Mouse (Mus musculus) embryonic facial prominence, embryonic 11.5 days (tissue): ENCODE data around the gene Ephb1. TPM values are rescaled to one million over a fixed set of nuclear protein-coding genes. Genes with fewer than 3 reads are reported as not detected.

Source experiments
- ATAC-seq: fragments of 200-750 bp; cut with Nextera tagmentation; replicated peaks from 2 replicates; pipeline ENCODE4 v1.8.0; 2017; ENCODE audit warnings: low read depth; ENCODE audit not compliant: insufficient number of reproducible peaks, low FRiP score, low TSS enrichment
- DNase-seq: peaks from one replicate; pipeline ENCODE4 v3.0.0-alpha.2; 2015; ENCODE audit warnings: low spot score
- H3K27ac ChIP-seq: fragments of 300-500 bp; sonication (generic); replicated peaks from 2 replicates; pipeline ENCODE4 v1.5.1; 2014; ENCODE audit warnings: mild to moderate bottlenecking, low read depth, low read length, control low read depth
- H3K27me3 ChIP-seq: fragments of 300-500 bp; sonication (generic); 2 replicates; pipeline ENCODE4 v1.6.1; 2014; ENCODE audit warnings: mild to moderate bottlenecking, low read length, moderate library complexity, mixed read lengths; ENCODE audit not compliant: control insufficient read depth, insufficient read depth
- H3K36me3 ChIP-seq: fragments of 300-500 bp; sonication (generic); replicated peaks from 2 replicates; pipeline ENCODE4 v1.6.1; 2014; ENCODE audit warnings: low read depth, mild to moderate bottlenecking, low read length, moderate library complexity, mixed read lengths; ENCODE audit not compliant: control insufficient read depth, insufficient read depth
- H3K4me1 ChIP-seq: fragments of 300-500 bp; sonication (generic); 2 replicates; pipeline ENCODE4 v1.6.1; 2014; ENCODE audit warnings: low read length, mixed read lengths; ENCODE audit not compliant: control insufficient read depth, insufficient read depth
- H3K4me2 ChIP-seq: fragments of 300-500 bp; sonication (generic); 2 replicates; pipeline ENCODE4 v1.6.1; 2014; ENCODE audit warnings: low read depth, mild to moderate bottlenecking, control low read depth, low read length, moderate library complexity
- H3K4me3 ChIP-seq: fragments of 300-500 bp; sonication (generic); 2 replicates; pipeline ENCODE4 v1.5.1; 2014; ENCODE audit warnings: low read depth, low read length, control low read depth
- H3K9ac ChIP-seq: fragments of 300-500 bp; sonication (generic); replicated peaks from 2 replicates; pipeline ENCODE4 v1.6.1; 2014; ENCODE audit warnings: mild to moderate bottlenecking, control low read depth, low read length
- H3K9me3 ChIP-seq: fragments of 300-500 bp; sonication (generic); replicated peaks from 2 replicates; pipeline ENCODE4 v1.6.1; 2016; ENCODE audit warnings: mild to moderate bottlenecking, low read length, inconsistent platforms, mixed read lengths; ENCODE audit not compliant: control insufficient read depth
- WGBS: fragments of 180-500 bp; shearing (Covaris S2); extraction: QIAGEN DNeasy Blood & Tissue Kit; methylation state at CpG from one replicate; pipeline ENCODE4 v1.1.7; 2014; 5-methylcytosine and 5-hydroxymethylcytosine counted together
- polyA plus RNA-seq: library from polyadenylated mRNA; unstranded; fragments of >200 nt; fragmentation: Nextera tagmentation; extraction: Ambion mirVana; gene quantifications from 2 replicates; pipeline ENCODE4 v1.2.1, GENCODE M21; 2014

Ephb1 gene
- polyA plus RNA-seq, 1 experiment from 2014 or later: 6.6 TPM

DNA sequence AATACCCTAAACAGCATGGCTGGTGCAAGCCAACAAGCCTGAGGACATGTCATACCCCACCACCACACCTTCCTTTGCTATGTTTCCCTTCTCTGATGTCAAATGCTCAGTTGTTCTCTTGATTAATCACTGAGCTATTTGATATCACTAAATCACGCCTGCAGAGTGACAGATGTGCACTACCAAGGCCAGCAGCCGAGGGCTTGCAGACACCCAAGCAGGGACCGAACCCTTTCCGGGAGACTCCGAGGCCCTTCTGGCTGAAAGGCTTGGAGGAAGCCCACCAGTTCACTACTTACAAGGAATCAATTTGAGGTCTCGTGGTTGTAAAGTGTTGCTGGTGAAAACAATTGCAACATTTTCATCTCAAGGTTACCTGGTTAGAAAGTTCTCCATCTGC is 3.5 kb upstream of the Ephb1 start:
- Histone ChIP-seq H3K4me3 (no peak overlapping the region), H3K27me3 (peaks cover 12% of the 10 kb centered on the region), H3K4me2 (no peak overlapping the region), H3K27ac (no peak overlapping the region), H3K36me3 (no peaks in the 10 kb centered on the region), H3K9me3 (no peaks in the 10 kb centered on the region), H3K9ac (no peak overlapping the region), H3K4me1 (peaks cover 3% of the 10 kb centered on the region; the same call in 1 of the 2 replicates)
- 82% methylated on average over 6 of the region's 6 CpGs for WGBS
- ATAC-seq (no peak), DNase-seq (no peak)

DNA sequence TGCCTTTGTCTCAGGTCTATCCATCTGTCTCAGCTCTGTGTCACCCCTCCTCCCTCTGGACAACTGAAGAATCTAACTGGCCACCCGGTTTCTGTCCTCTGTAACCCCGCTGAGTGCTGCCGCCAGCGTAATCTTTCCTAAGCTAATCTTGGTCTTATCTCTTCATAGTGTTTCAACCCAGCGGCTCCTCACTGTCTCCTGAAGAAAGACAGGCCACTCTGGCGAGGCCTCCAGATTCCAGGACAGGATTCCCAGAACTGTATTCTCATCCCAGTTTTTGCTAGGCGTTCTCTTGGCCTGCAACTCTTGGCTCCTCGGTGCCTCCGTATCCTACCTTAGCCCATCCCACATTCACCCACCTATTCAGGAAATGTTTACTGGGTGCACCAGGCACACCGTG is 2.0 kb upstream of the Ephb1 start:
- no peak for ATAC-seq
- WGBS: 77% methylated on average over 10 of the region's 10 CpGs
- Histone ChIP-seq H3K4me2 (no peak overlapping the region), H3K4me1 (peaks cover 3% of the 10 kb centered on the region; the same call in 1 of the 2 replicates), H3K27ac (no peak overlapping the region), H3K27me3 (peaks cover 27% of the 10 kb centered on the region), H3K4me3 (no peak overlapping the region), H3K36me3 (no peaks in the 10 kb centered on the region), H3K9ac (no peak overlapping the region), H3K9me3 (no peaks in the 10 kb centered on the region)
- DNase-seq: no peak

DNA sequence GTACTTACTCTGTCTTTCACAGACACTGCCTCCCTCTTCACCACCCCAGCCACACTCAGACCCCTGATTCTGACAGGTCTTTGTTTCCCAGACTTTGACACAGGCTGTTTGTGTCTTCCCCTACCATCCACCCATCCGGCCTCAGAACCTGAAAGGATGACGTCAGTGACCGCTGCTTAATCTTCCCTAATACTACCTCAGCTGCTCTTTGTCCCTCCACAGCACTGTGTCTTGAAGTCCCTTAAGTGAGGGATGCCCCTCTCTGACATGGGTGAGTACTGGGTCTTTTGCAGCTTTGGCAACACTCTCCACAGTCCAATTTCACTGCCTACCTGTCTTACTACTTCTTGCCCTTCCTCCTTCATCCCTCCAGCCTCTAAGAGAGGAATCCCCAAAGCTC is 1.2 kb upstream of the Ephb1 start:
- Histone ChIP-seq H3K27me3 (peaks cover 33% of the 10 kb centered on the region), H3K4me1 (peaks cover 3% of the 10 kb centered on the region; the same call in 1 of the 2 replicates), H3K36me3 (no peaks in the 10 kb centered on the region), H3K4me3 (no peak overlapping the region), H3K9me3 (no peaks in the 10 kb centered on the region), H3K9ac (no peak overlapping the region; the same call in 1 of the 2 replicates), H3K27ac (no peak overlapping the region), H3K4me2 (no peak overlapping the region)
- WGBS: 49% methylated on average over 3 of the region's 3 CpGs
- ATAC-seq: no peak
- no peak for DNase-seq

- Histone ChIP-seq H3K36me3 (no peaks in the 10 kb centered on the region), H3K27me3 (peaks cover 43% of the 10 kb centered on the region), H3K9me3 (no peaks in the 10 kb centered on the region), H3K4me3 (peak overlapping the region; percentile 59), H3K27ac (no peak overlapping the region), H3K9ac (peak overlapping the region; percentile 66), H3K4me2 (peak overlapping the region; percentile 98), H3K4me1 (peaks cover 3% of the 10 kb centered on the region; the same call in 1 of the 2 replicates)
- ATAC-seq: peak; percentile 37; the same call in 1 of the 2 replicates
- peak; percentile 36 for DNase-seq
- under 1% methylated on average over 65 of the region's 70 CpGs for WGBS
Measured at GRCm38 (mm10) chr9:102353636-102354491, 629 bp downstream of the Ephb1 start.

GRCm38 (mm10) chr9:102353056-102353635 is 1.3 kb downstream of the Ephb1 start:
- Histone ChIP-seq H3K4me1 (peaks cover 3% of the 10 kb centered on the region; the same call in 1 of the 2 replicates), H3K27me3 (peaks cover 43% of the 10 kb centered on the region), H3K9me3 (no peaks in the 10 kb centered on the region), H3K9ac (peak overlapping the region; percentile 22), H3K4me3 (peak overlapping the region; percentile 59), H3K27ac (no peak overlapping the region), H3K36me3 (no peaks in the 10 kb centered on the region), H3K4me2 (peak overlapping the region; percentile 98)
- ATAC-seq (no peak), DNase-seq (peak; percentile 17)
- under 1% methylated on average over 37 of the region's 38 CpGs for WGBS

DNA sequence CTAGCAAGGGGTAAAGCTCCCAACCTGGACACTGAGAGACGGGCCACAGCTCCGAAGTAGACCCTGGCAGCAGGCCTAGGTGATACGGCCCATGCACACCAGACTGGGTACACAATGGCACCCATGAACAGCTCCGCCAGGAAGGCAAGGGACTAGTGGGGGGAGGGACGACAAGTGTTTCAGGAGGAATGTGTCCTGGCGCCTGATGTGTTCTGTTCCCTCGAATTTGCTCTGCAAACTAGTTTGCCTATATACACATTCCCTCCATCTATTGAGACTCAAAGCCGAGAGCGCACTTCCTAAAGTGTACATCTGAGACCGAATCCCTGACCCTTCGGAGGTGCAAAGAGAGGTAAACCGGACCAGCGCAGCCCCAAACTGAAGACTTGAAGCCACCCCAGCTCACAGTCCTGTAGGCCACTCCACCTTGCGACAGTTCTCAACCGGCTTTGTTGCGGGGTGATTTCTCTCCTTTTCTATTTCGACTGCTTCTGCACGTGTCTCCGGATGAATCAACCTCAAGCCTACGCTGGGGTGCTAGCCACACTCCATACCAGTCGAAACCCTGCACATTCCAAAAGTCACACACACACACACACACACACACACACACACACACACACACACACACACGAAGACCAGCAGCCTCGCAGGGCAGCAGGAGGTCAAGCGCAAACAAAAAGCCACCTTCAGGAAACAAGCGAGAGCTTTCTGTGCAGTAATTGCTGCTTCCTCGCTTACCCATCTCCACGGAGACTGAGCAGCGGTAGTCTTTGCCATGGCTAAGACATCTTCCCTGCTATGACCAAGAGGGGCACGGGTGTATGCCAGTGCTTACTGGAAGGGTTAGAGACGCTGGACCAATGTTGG is 2.1 kb downstream of the Ephb1 start:
- Histone ChIP-seq H3K27ac (no peak overlapping the region), H3K4me2 (peak overlapping the region; percentile 98), H3K4me1 (peaks cover 3% of the 10 kb centered on the region; the same call in 1 of the 2 replicates), H3K4me3 (peak overlapping the region; percentile 59), H3K9ac (peak overlapping the region; percentile 22), H3K9me3 (no peaks in the 10 kb centered on the region), H3K27me3 (peaks cover 43% of the 10 kb centered on the region), H3K36me3 (no peaks in the 10 kb centered on the region)
- peak; percentile 18 for DNase-seq
- no peak for ATAC-seq
- WGBS: 3% methylated on average over 30 of the region's 30 CpGs

DNA sequence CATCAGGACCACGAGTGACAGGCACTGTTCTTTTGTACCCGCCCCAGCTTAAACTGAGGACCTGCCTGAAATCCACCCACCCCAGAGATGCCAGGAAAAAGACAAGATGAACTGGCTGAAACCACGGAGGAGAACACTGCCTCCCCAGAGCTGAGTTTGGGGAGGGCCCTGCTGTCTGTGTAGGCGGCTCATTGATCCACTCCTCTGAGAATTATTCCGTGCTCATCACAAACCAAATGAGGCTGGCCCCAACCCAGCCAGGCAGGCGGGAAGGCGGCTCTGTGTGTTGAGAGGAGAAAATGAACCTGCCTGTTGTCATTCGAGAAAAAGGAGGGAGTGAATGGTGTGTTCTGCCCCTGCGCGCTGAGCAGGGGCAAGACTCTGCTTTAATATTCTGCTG is 2.8 kb downstream of the Ephb1 start:
- no peak overlapping the region for H3K4me3 ChIP-seq
- H3K9ac ChIP-seq: no peak overlapping the region
- 10% methylated on average over 10 of the region's 10 CpGs for WGBS
- H3K27me3 ChIP-seq: peaks cover 43% of the 10 kb centered on the region
- no peak for ATAC-seq
- no peak for DNase-seq
- H3K4me2 ChIP-seq: peak overlapping the region; percentile 98; the same call in 1 of the 2 replicates
- H3K36me3 ChIP-seq: no peaks in the 10 kb centered on the region
- no peak overlapping the region for H3K27ac ChIP-seq
- peaks cover 3% of the 10 kb centered on the region; the same call in 1 of the 2 replicates for H3K4me1 ChIP-seq
- H3K9me3 ChIP-seq: no peaks in the 10 kb centered on the region
